Mouse (Mus musculus) MEL (cell line): ENCODE measurements around the gene Tmem108.

Source experiments
- CTCF ChIP-seq, 3 experiments: IDR thresholded peaks in 2 of 3; conservative IDR thresholded peaks in 1 of 3; 2 replicates each; pipeline ENCODE4 v1.5.1; 2011 to 2012; ENCODE audit warnings: low read length in 3 of 3, low read depth in 2 of 3, mild to moderate bottlenecking in 2 of 3, improper control_type of control experiment in 1 of 3, inconsistent platforms in 1 of 3, mixed read lengths in 1 of 3, moderate library complexity in 1 of 3; ENCODE audit not compliant: control insufficient read depth in 1 of 3, insufficient read depth in 1 of 3, poor library complexity in 1 of 3, severe bottlenecking in 1 of 3
- MAX ChIP-seq: IDR thresholded peaks from 2 replicates; pipeline ENCODE4 v1.6.1; 2011; ENCODE audit warnings: low read length, improper control_type of control experiment

GRCm38 (mm10) chr9:103740145-103740544 is 21.5 kb downstream of the Tmem108 start:
- TF ChIP-seq MAX (no peak), CTCF (IDR thresholded peaks at IDR 0.05 in 2 of 3, conservative IDR thresholded peaks at IDR 0.05 in 1 of 3; ENCODE audit: control insufficient read depth in 1 of 3, insufficient read depth in 1 of 3, low read depth in 2 of 3, low read length in 3 of 3, poor library complexity in 1 of 3, severe bottlenecking in 1 of 3) (no peak)
